Mouse (Mus musculus) forebrain, embryonic 11.5 days (tissue): ENCODE data around the gene Sstr3. TPM values are rescaled to one million over a fixed set of nuclear protein-coding genes. Genes with fewer than 3 reads are reported as not detected.

ENCODE experiments used
- ATAC-seq: fragments of 200-750 bp; cut with Nextera tagmentation; replicated peaks from 2 replicates; pipeline ENCODE4 v1.8.0; 2017; ENCODE audit warnings: moderate TSS enrichment; ENCODE audit not compliant: low FRiP score
- DNase-seq: peaks from one replicate; pipeline ENCODE4 v3.0.0-alpha.2; 2017; ENCODE audit warnings: low spot score
- H3K27ac ChIP-seq: fragments of 300-500 bp; sonication (generic); 2 replicates; pipeline ENCODE4 v1.5.1; 2014; ENCODE audit warnings: low read depth, low read length
- H3K27me3 ChIP-seq: fragments of 300-500 bp; sonication (generic); 2 replicates; pipeline ENCODE4 v1.6.1; 2014; ENCODE audit warnings: mild to moderate bottlenecking, low read length, mixed read lengths; ENCODE audit not compliant: control insufficient read depth, insufficient read depth
- H3K36me3 ChIP-seq: fragments of 300-500 bp; sonication (generic); 2 replicates; pipeline ENCODE4 v1.6.1; 2014; ENCODE audit warnings: mild to moderate bottlenecking, low read length, moderate library complexity, mixed read lengths; ENCODE audit not compliant: control insufficient read depth, insufficient read depth
- H3K4me1 ChIP-seq: fragments of 300-500 bp; sonication (generic); replicated peaks from 2 replicates; pipeline ENCODE4 v1.6.1; 2014; ENCODE audit warnings: low read length, mixed read lengths; ENCODE audit not compliant: control insufficient read depth, insufficient read depth
- H3K4me2 ChIP-seq: fragments of 300-500 bp; sonication (generic); 2 replicates; pipeline ENCODE4 v1.6.1; 2014; ENCODE audit warnings: low read depth, mild to moderate bottlenecking, low read length, moderate library complexity, mixed read lengths; ENCODE audit not compliant: severe bottlenecking
- H3K4me3 ChIP-seq: fragments of 300-500 bp; sonication (generic); 2 replicates; pipeline ENCODE4 v1.5.1; 2014; ENCODE audit warnings: low read depth, low read length
- H3K9ac ChIP-seq: fragments of 300-500 bp; sonication (generic); 2 replicates; pipeline ENCODE4 v1.6.1; 2014; ENCODE audit warnings: low read length
- H3K9me3 ChIP-seq: fragments of 300-500 bp; sonication (generic); 2 replicates; pipeline ENCODE4 v1.6.1; 2016; ENCODE audit warnings: low read length, mixed read lengths; ENCODE audit not compliant: control insufficient read depth
- WGBS: fragments of 180-500 bp; shearing (Covaris S2); extraction: QIAGEN DNeasy Blood & Tissue Kit; methylation state at CpG from one replicate; pipeline ENCODE4 v1.1.7; 2014; 5-methylcytosine and 5-hydroxymethylcytosine counted together
- polyA plus RNA-seq: library from polyadenylated mRNA; unstranded; fragments of >200 nt; fragmentation: Nextera tagmentation; extraction: Ambion mirVana; gene quantifications from 2 replicates; pipeline ENCODE4 v1.2.1, GENCODE M21; 2014

The Sstr3 gene
- polyA plus RNA-seq, 1 experiment from 2014 or later, result not detected

DNA sequence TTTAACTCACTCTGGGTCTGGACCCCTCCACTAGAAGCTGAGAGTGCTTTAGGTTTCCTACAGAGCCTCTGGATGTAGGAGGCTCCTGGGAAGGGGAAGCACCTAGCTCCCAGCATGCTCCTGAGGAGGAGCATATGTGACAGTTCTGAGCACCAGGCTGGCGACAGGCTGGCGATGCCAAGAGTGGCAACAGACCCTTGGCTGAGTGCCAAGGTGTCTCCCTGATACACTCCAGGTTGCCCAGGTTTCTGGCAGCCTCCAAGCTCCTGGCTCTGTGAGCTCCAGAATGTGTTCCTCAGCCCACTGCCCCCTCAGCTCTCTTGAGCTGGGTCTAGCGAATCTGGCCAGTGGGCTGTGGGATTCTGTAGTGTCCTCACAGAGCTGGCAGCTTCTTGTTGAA lies 2.9 kb downstream of the Sstr3 start:
- no peak overlapping the region for H3K9ac ChIP-seq
- 80% methylated on average over 3 of the region's 3 CpGs for WGBS
- H3K4me2 ChIP-seq, result no peak overlapping the region
- H3K27ac ChIP-seq, result no peak overlapping the region
- ATAC-seq (no peak), DNase-seq (no peak)
- H3K27me3 ChIP-seq, result no peaks in the 10 kb centered on the region; the same call in 1 of the 2 replicates
- H3K4me1 ChIP-seq, result 0 out of 2 replicates have a peak, but pooled peaks cover 2% of the 10 kb centered on the region
- no peaks in the 10 kb centered on the region for H3K9me3 ChIP-seq
- H3K4me3 ChIP-seq, result no peak overlapping the region
- no peaks in the 10 kb centered on the region for H3K36me3 ChIP-seq

DNA sequence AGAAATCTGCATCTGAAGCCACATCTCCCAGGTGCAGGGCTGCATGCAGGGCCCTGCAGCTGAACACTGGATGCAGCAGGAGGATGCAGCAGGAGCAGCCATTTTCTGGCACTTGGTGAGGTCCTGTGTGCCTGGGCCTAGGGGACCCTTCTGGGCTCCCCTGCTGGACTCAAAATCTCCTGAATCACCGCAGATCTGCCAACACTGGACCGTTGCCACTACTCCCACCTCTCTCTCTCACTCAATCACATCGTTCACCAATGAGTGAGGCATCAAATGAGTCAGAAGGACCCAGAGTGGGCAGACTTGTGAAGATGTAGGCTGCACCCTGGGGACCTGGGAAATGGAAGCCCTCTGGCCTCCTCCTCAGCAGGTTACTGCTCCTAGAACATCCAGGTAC lies 3.4 kb downstream of the Sstr3 start:
- H3K4me1 ChIP-seq, result 0 out of 2 replicates have a peak, but pooled peaks cover 2% of the 10 kb centered on the region
- no peak overlapping the region for H3K9ac ChIP-seq
- H3K4me3 ChIP-seq, result no peak overlapping the region
- no peaks in the 10 kb centered on the region for H3K36me3 ChIP-seq
- H3K9me3 ChIP-seq, result no peaks in the 10 kb centered on the region
- no peak for DNase-seq
- ATAC-seq, result no peak
- H3K27me3 ChIP-seq, result no peaks in the 10 kb centered on the region; the same call in 1 of the 2 replicates
- H3K4me2 ChIP-seq, result no peak overlapping the region
- H3K27ac ChIP-seq, result no peak overlapping the region
- 88% methylated on average over 3 of the region's 3 CpGs for whole genome bisulfite sequencing

DNA sequence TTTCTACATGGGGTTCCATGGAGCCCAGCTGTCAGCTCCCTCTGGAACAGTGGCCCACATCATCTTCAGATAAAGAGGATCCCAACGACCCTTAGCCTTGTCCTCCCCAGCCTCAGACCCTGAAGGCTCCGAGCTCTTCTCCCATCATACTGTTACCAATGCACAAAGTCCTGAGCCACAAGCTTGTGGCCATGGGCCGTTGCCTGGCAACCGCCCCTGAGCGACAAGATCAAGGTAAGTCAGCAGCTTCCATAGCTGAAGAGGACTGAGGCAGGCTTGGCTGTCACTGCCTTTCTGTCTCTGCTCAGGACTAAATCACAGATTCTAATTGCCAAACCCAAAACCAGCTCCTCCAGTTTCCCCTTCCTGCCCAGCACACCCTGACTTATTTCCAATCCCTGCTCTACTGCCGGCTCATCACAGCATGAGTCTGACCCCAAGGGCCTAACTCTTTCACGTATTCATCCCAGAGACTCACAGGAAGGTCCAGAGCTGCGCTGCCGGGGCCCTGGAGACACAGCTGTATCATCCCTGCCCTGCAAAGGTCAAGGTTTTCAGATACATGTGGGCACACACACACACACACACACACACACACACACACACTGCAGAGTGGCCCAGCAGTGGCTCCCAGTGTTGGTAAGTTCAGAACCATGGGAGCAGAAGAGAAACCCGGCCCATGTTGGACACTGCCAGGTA lies 8.6 kb downstream of the Sstr3 start:
- H3K4me1 ChIP-seq, result peaks cover 5% of the 10 kb centered on the region; the same call in 1 of the 2 replicates
- DNase-seq (no peak), ATAC-seq (no peak)
- WGBS, result 49% methylated on average over 10 of the region's 10 CpGs
- no peaks in the 10 kb centered on the region; the same call in 1 of the 2 replicates for H3K27me3 ChIP-seq
- H3K9ac ChIP-seq, result no peak overlapping the region
- no peak overlapping the region for H3K27ac ChIP-seq
- H3K36me3 ChIP-seq, result no peaks in the 10 kb centered on the region
- no peaks in the 10 kb centered on the region for H3K9me3 ChIP-seq
- no peak overlapping the region for H3K4me3 ChIP-seq
- no peak overlapping the region for H3K4me2 ChIP-seq

DNA sequence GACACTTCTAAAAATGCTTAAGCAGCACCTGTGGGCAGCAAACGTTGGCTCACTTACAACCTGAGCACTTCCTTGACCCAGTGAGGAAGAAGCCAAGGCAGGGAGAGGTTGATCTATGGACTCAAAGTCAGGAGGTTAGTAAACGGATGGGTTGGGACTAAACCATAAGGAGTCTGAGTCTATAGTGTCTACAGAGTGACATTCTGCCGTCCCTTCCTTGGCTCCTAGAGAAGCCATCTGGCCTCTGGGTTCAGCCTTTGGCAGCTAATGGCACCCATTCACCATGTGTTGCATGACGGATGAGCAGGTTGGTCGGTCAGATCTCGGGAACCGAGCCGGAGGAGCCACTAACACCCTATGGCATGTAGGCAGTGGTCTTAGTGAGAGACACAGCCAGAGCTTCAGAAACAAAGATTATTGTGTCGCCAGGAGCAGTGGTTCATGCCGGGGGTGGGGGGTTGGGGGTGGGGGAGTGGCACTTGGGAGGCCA lies 11.1 kb downstream of the Sstr3 start:
- no peak for ATAC-seq
- H3K36me3 ChIP-seq, result no peaks in the 10 kb centered on the region
- no peaks in the 10 kb centered on the region for H3K9me3 ChIP-seq
- no peaks in the 10 kb centered on the region; the same call in 1 of the 2 replicates for H3K27me3 ChIP-seq
- no peak overlapping the region for H3K27ac ChIP-seq
- peaks cover 9% of the 10 kb centered on the region; the same call in 1 of the 2 replicates for H3K4me1 ChIP-seq
- no peak overlapping the region for H3K4me3 ChIP-seq
- no peak for DNase-seq
- H3K4me2 ChIP-seq, result no peak overlapping the region
- 82% methylated on average over 10 of the region's 10 CpGs for WGBS
- no peak overlapping the region for H3K9ac ChIP-seq

DNA sequence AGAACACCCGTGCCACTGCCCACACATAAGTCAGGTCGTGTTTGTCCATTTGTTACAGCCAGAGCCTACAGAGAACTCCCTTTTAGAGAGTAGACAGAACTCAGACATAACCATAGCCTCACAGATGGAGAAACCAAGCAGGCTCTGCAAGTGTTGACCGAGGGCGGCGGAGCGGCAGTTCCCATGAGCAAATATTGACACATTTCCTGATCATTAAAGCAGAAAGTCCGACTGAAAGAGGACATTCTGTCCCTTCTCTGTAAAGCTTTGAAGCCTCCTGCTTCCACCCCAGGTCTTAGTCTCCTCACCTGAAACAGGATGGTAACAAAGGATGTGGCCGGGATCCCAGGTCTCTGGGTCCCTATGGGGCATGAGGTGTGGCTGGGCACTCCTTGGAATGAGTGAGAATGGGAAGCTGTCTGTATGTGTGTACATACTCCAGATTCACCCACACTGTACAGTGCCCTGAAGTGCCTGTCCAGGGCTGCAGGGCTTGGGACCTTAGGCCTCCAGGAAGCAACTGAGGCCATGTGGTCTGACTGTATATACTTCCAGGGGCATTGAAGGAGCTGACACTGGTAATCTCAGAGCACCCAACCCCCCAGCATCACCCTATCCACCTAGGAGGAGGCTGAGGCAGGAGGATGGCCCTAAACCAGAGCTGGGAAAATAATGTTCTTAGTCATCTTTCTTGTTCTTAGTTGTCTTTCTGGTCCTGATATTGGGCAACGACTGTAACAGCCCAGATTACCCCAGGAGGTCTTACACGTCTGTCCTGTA lies 11.7 kb downstream of the Sstr3 start:
- 75% methylated on average over 10 of the region's 10 CpGs for WGBS
- Histone ChIP-seq H3K4me1 (peaks cover 9% of the 10 kb centered on the region; the same call in 1 of the 2 replicates), H3K36me3 (no peaks in the 10 kb centered on the region), H3K27ac (no peak overlapping the region), H3K4me3 (no peak overlapping the region), H3K9me3 (no peaks in the 10 kb centered on the region), H3K9ac (no peak overlapping the region), H3K4me2 (no peak overlapping the region), H3K27me3 (no peaks in the 10 kb centered on the region; the same call in 1 of the 2 replicates)
- no peak for ATAC-seq
- DNase-seq, result no peak

- ATAC-seq (peak; percentile 83), DNase-seq (peak; percentile 98)
- Histone ChIP-seq H3K27me3 (no peaks in the 10 kb centered on the region; the same call in 1 of the 2 replicates), H3K4me1 (peaks cover 9% of the 10 kb centered on the region; the same call in 1 of the 2 replicates), H3K36me3 (no peaks in the 10 kb centered on the region), H3K9me3 (no peaks in the 10 kb centered on the region), H3K27ac (no peak overlapping the region), H3K4me3 (peak overlapping the region; percentile 28), H3K4me2 (peak overlapping the region; percentile 63), H3K9ac (peak overlapping the region; percentile 69)
- WGBS, result under 1% methylated on average over 25 of the region's 25 CpGs
Observed at GRCm38 (mm10) chr15:78531901-78532469, 12.5 kb downstream of the Sstr3 start.

GRCm38 (mm10) chr15:78531451-78531720 lies 13.1 kb downstream of the Sstr3 start:
- H3K27ac ChIP-seq, result no peak overlapping the region

GRCm38 (mm10) chr15:78530671-78531450 lies 13.6 kb downstream of the Sstr3 start, which contains the start of gene C1qtnf6:
TSS of gene C1qtnf6 (minus strand) at chr15:78531416.
- no peak within 1 kb of the TSS for H3K27ac ChIP-seq
- H3K4me1 ChIP-seq, result peaks cover 9% of the 10 kb centered on the region; the same call in 1 of the 2 replicates
- H3K27me3 ChIP-seq, result no peaks in the 10 kb centered on the region; the same call in 1 of the 2 replicates
- H3K4me3 ChIP-seq, result peak within 1 kb of the TSS; percentile 28
- no peak for ATAC-seq
- no peaks in the 10 kb centered on the region for H3K9me3 ChIP-seq
- DNase-seq, result no peak
- H3K4me2 ChIP-seq, result peak within 1 kb of the TSS; percentile 63
- no peaks in the 10 kb centered on the region for H3K36me3 ChIP-seq
- H3K9ac ChIP-seq, result peak within 1 kb of the TSS; percentile 69
- 71% methylated on average over 17 of the region's 17 CpGs for WGBS

More at GRCm38 (mm10) chr15:78531451-78531720, 13.1 kb downstream of the Sstr3 start:
- ATAC-seq (no peak), DNase-seq (no peak)
- 71% methylated on average over 4 of the region's 4 CpGs for WGBS
- H3K4me3 ChIP-seq, result peak overlapping the region; percentile 28
- H3K4me1 ChIP-seq, result peaks cover 9% of the 10 kb centered on the region; the same call in 1 of the 2 replicates
- peak overlapping the region; percentile 69 for H3K9ac ChIP-seq
- H3K27me3 ChIP-seq, result no peaks in the 10 kb centered on the region; the same call in 1 of the 2 replicates
- no peaks in the 10 kb centered on the region for H3K9me3 ChIP-seq
- no peaks in the 10 kb centered on the region for H3K36me3 ChIP-seq
- H3K4me2 ChIP-seq, result peak overlapping the region; percentile 63; the same call in 1 of the 2 replicates
